Mouse (Mus musculus) liver (tissue): Measurements from ENCODE around the gene Tex2.
A peak's percentile ranks its signal among the peaks of the same experiment; 100 is the strongest.
"Not testable (repeated sequence)": the region's sequence is repeated elsewhere in the genome, so short reads cannot be mapped to it uniquely, and the experiment has no call there.

Experiments used
- DNase-seq: peaks from one replicate; pipeline ENCODE4 v3.0.0-alpha.2; 2020; ENCODE audit warnings: mixed read lengths

Gene Tex2

DNA sequence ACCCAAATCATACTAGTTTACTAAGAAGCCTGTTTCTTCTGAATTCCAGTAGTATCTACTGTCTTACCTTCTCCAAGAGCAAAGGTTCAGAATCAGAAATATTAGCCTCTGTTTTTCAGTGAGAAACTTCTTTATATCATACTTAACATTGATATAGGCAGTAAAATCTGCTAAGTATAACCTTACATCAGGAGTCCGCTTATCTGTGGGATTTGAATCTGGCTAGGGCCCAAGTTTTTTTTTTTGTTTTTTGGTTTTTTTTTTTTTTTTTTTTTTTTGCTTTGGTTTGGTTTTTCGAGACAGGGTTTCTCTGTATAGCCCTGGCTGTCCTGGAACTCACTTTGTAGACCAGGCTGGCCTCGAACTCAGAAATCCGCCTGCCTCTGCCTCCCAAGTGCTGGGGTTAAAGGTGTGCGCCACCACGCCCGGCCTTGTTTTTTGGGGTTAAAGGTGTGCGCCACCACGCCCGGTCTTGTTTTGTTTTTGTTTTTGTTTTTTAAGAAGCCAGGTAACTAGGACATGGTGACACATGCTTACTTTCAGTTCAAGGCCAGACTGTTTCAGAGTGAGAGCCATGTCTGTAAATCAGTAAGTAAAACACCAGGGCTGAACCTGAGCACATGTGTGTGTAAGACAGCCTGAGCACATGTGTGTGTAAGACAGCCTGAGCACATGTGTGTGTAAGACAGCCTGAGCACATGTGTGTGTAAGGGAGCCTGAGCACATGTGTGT is 35.4 kb downstream of the Tex2 start:
- DNase-seq = not testable (repeated sequence)

DNA sequence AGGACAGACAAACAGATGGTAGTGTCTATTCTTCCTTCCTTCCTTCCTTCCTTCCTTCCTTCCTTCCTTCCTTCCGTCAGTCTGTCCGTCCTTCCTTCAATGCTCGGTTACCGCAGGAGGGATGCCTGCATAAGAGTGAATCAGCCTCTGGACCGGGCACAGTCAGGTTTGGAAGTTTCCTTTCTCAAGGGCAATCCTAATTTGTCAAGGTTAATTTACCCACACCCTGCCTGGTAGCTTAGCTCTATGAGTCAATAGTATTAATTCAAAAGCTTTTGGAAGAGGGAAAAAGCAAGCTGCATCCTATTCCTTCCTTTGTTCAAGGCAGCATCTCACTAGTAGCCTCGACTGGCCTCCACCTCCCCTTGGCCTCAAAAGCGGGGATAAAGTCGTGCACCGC is 38.8 kb downstream of the Tex2 start:
- DNase-seq = no peak

DNA sequence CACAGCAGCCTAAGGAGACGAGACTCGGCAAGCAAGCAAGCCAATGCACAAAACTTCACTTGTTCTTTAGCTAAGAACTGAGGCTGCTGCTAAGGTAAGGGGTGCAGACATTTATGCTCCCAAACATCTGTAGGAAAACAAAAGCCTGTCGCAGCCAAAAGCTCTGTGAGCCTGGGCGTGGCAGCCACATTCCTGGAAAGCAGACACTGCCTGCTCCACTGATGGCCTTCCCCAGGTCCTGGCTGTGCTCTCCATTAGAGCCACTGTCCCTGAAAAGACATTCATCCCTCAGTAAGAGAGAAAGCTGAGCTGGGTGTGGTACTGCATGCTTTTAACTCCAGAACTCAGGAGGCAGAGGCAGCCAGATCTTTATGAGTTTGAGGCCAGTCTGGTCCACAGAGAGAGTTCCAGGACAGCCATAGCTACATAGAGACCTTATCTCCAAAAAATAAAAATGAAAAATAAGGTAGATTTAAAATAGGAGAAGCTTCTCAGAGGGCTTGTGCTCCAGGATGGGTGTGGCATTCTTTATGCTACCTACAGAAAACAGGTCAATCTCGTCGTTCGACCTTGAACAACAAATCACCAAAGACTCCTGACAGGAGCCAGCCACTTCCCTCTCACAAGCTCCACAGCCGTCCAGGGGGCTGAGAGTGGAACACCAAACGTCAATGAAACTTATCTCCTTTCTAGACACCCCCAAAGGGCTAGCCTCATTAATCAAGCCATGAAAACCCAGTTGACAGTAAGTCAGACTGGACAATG is 39.6 kb downstream of the Tex2 start:
- DNase-seq = no peak

DNA sequence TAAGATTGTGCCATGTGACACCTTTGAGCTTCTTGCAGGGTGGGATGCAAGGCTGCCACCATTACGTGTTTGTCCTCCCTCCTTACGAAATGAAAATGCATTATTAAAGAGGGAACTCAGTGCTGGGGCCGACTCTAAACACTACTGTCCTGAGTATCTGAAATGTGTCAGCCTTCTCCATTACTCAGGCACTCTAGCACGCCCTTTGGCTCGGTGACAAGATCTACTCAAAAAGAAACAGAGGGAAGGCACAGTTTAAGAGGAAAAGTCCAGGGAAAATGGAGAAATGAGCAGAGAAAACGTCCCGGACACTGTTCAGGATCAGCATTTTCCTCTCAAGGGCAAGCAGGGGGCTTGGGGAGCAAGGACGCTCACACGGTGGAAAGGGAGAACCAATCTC is 40.3 kb downstream of the Tex2 start:
- no peak for DNase-seq

GRCm38 (mm10) chr11:106572020-106572782 is 41.0 kb downstream of the Tex2 start:
- no peak for DNase-seq

GRCm38 (mm10) chr11:106571026-106571983 is 41.9 kb downstream of the Tex2 start:
- no peak for DNase-seq

DNA sequence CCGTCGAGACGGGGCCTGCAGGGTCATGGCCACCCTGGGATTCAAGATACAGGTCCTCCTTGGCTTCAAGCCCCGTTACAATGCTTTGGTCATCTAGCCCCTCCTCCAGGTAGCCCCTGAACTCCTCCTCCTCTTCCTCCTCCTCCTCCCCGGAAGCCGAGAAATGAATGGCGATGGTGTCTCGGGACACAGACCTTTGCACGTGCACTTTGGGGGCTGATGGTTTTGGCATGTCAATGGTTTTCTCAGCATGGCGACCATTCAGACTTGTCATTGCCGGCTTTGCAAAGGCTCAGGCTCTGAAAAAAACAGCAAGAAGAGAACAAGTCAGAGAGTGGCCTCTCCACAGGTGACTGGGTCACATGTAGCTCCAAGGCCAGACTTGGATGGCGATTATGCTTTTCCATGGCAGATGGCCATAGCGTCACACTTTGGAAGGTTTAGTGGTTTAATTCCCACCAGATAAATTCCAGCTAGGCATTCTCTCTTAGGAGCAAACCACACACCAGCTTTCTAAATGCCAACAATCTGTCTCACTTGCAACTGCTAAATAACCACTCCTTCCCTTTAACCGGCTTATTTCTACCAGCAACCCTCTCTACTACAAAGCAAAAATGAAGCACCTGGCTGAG is 44.8 kb downstream of the Tex2 start:
- no peak for DNase-seq

GRCm38 (mm10) chr11:106566040-106566785 is 47.0 kb downstream of the Tex2 start:
- no peak for DNase-seq

DNA sequence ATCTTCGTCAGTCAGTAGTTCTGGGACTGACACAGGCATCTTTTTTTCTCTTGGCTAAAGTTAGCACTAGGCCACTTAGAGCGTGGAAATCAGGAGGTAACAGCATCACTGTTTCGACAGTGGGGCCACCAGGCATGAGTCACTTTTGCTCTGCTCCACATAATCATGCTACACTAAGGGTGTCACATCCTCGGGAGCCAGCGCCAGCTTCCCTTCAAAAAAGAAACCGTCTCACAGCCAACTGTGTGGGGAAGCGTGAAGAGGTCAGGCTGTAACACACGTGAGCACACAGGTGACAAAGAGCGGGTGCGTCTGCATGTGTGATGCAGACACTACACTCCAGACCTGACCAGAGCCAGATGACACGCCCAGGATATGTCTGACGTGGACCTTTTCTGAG is 49.0 kb downstream of the Tex2 start:
- DNase-seq = no peak

DNA sequence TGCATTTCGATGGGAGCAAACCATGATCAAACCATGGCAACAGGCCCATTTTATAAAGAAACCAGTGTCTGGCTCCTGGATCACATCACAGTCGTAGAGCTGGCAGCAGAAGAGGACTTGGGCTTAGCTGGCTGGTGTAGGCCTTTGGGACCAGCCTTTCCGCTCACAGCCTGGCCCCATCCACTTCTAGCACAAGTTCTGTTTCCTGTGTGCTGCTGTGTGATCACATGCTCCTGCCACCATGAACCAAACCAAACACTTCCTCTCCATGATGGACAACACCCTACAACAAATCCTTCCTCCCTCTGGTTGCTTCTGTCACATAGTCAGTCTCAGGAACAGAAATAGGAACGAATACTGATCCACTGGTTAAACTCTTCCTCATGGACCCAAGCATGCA is 50.5 kb downstream of the Tex2 start:
- DNase-seq = no peak

- DNase-seq = no peak
These were observed 53.5 kb downstream of the Tex2 start for GRCm38 (mm10) chr11:106559773-106560172.

DNA sequence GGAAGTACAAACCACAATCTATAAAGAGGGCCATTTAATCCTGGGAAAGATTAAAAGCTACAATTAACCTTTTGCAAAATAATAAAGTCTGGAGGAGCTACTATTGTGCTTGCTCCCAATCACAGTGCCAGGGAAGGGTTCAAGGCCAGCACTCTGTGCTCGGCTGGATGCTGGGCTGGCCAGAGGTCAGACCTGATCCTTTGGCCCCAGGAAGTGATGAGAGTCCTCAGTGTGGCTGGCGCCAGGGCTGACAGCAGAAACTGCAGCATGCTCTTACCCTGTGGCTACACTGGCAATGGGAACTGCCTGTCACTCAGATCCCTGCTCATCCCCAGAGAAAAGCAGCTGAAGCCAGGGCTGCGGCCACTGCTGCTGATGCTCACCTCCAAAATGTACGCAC is 55.2 kb downstream of the Tex2 start:
- peak; percentile 30 for DNase-seq

DNA sequence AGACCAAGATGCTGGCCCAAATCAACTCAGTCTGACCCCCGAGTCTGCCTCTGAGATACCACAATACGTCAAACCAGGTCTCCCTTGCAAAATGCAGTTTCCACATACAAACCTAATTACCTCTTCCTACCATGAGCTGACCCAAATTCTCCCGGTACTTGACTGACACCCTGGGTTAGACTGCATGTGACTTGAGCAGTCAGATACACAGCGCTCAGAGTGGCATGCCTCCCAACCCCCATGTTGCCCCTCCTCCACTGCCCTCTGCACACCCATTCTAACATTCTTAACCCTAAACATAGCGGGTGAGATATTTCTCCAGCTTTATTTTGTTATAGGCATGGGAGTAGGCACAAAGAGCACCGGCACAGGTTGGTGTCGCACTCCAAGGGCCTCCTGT is 55.8 kb downstream of the Tex2 start:
- no peak for DNase-seq

- DNase-seq = no peak
These were observed 56.5 kb downstream of the Tex2 start for GRCm38 (mm10) chr11:106556689-106557088.

GRCm38 (mm10) chr11:106555805-106556615 is 57.2 kb downstream of the Tex2 start:
- DNase-seq = peak; percentile 31

DNA sequence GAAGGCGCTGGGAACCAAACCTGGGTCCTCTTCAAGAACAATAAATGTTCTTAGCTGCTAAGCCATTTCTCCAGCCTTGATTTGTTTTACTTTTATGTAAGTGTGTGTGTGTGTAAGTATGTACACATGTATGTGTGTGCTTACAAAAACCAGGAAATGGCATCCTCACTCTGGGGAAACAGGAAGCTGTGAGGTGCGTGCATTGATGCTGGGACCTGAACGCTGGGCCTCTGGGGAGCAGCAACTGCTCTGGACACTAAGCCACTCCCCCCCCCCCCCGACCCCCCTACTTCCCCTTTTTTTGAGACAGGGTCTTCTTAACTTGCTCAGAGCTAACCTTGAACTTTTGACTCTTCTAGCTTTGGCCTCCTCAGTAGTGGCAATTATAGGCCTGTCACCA is 62.8 kb downstream of the Tex2 start:
- no peak for DNase-seq

- no peak for DNase-seq
These were observed 67.1 kb downstream of the Tex2 start for GRCm38 (mm10) chr11:106546081-106546480.

GRCm38 (mm10) chr11:106544916-106545315 is 68.3 kb downstream of the Tex2 start:
- no peak for DNase-seq

- no peak for DNase-seq
These were observed 69.1 kb downstream of the Tex2 start for GRCm38 (mm10) chr11:106544133-106544532.

DNA sequence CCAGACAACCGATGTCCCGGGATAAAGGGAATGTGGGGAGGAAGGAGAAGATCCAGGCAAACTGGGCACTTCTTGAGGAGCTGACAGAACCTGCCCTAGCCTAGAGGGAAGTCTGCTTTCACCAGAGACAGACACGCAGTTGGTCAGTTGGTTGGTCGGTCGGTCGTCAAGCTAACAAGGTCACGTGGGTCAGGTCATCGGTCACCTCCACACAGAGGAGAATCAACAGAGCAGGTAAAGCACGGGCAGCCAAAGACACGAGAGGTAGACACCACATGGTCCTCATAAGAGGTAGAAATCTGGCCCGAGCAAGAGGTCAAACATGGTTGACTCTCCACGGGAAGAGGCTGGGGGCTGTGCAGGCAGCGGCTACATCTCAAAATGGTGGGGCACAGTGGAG is 70.2 kb downstream of the Tex2 start:
- DNase-seq = peak; percentile 17
